Mouse (Mus musculus): ENCODE measurements at regions not wholly inside any gene's neighbourhood (a gene's known extent, or its start where the extent isn't known, plus 50 kb on each side); places are given as distances from the start of the nearest gene placed in this dataset.

DNA sequence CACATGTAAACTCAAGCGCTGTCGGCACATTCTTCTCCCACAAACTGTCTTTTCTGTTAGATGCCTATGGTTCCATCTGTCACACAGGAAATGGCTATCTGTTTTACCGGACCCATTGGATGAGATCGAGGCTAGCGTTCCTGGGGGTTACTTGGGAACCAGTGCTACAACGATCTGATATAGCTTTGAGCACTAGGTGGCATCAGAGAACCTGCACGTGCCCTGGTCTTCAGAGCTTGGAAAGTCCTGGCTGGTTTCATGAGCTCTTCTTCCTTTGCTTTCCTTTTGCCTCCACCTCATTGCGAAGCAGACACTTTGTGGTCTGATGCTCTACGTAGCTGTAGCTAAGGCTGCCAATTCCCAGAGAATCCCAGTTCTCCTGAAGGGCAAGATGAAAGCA lies 123.8 kb upstream of the Cyyr1 start:
- no peak overlapping the region for H3K4me2 ChIP-seq

DNA sequence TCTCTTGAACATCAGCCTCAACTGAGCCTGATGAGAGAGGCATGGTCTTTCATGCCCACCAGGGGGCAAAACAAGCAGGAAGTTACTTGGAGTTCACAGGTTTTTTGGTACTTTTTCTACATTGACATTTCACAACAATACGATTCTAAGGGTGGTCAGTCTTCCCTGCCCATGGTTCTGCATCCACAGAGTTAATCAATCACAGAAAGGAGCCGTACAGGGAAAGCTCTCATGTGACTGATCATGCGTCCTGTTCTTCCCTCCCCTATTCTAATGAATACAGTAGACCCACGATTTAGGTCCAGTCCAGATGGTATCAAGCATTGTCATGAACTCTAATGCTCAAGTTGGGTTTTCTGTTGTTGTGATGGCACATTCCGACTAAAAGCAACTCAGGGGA lies 115.6 kb upstream of the Cyyr1 start:
- no peak overlapping the region for H3K4me3 ChIP-seq (replicated peaks)
- no peaks in the 10 kb centered on the region for H3K9me3 ChIP-seq (replicated peaks)
- no peak overlapping the region for H3K27ac ChIP-seq
- WGBS: 64% methylated on average over 5 of the region's 5 CpGs
- no peak overlapping the region for H3K4me2 ChIP-seq
- no peaks in the 10 kb centered on the region for H3K27me3 ChIP-seq
- H3K9ac ChIP-seq: no peak overlapping the region
- H3K4me1 ChIP-seq: no peaks in the 10 kb centered on the region
- H3K36me3 ChIP-seq: no peaks in the 10 kb centered on the region
- 0 out of 2 replicates have a peak, but pooled peaks have one; percentile 46 for ATAC-seq (replicated peaks; ENCODE audit: low FRiP score)

More for the DNA sequence above, 123.8 kb upstream of the Cyyr1 start:
- Histone ChIP-seq H3K9ac (no peak overlapping the region), H3K9me3 (replicated peaks) (no peaks in the 10 kb centered on the region), H3K27ac (no peak overlapping the region), H3K36me3 (no peaks in the 10 kb centered on the region), H3K4me3 (replicated peaks) (no peak overlapping the region), H3K27me3 (no peaks in the 10 kb centered on the region), H3K4me1 (peaks cover 5% of the 10 kb centered on the region; the same call in 1 of the 2 replicates)
- 0 out of 2 replicates have a peak, but pooled peaks have one; percentile 54 for ATAC-seq (replicated peaks; ENCODE audit: low FRiP score)
- WGBS: 39% methylated on average over 9 of the region's 9 CpGs

DNA sequence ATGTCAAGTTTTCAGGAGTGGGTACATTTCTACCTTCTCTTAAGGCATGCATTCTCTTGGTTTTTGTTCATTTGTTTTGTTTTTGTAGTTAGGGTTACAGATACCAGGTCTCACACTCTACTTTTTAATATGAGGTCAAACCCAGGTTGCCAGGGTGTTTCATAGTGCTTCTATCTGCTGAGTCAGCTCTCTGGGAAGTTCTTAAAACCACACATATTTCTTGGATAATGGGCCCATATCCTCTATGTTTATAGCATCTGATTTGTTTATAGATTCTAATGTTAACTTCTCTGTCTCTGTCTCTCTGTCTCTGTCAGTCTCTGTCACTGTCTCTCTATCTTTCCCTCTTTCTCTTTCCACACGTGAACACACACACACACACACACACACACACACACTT lies 114.6 kb upstream of the Cyyr1 start:
- ATAC-seq (replicated peaks; ENCODE audit: low FRiP score): no peak
- 76% methylated on average over 1 of the region's 1 CpGs for WGBS
- H3K4me3 ChIP-seq (replicated peaks): no peak overlapping the region
- no peak overlapping the region for H3K9ac ChIP-seq
- no peaks in the 10 kb centered on the region for H3K36me3 ChIP-seq
- H3K27ac ChIP-seq: no peak overlapping the region
- no peaks in the 10 kb centered on the region for H3K4me1 ChIP-seq
- no peaks in the 10 kb centered on the region for H3K27me3 ChIP-seq
- no peak overlapping the region for H3K4me2 ChIP-seq
- H3K9me3 ChIP-seq (replicated peaks): no peaks in the 10 kb centered on the region

DNA sequence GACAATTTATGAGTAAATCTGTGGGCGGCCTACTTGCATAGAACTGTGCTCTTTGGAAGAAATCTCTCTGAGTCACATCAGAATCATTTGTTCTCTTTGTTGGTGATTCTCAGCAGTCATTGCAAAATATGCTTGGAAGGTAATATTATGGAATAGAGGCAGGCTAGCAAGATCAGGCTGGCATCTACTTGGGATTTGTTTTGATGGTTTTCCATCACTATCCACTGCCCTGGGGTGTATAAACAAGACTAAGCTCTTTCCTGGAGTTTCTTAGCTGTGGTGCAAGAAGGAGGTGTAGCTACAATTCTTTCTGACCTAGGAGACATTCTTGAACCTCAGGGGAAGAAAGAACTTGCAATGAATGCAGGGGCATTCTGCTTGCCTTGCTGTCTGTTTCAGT lies 96.3 kb upstream of the Cyyr1 start:
- no peak overlapping the region for H3K4me3 ChIP-seq (replicated peaks)
- no peak overlapping the region for H3K27ac ChIP-seq
- H3K4me2 ChIP-seq: no peak overlapping the region
- no peaks in the 10 kb centered on the region for H3K9me3 ChIP-seq (replicated peaks)
- H3K36me3 ChIP-seq: no peaks in the 10 kb centered on the region
- 91% methylated on average over 1 of the region's 1 CpGs for WGBS
- H3K4me1 ChIP-seq: no peaks in the 10 kb centered on the region
- H3K9ac ChIP-seq: no peak overlapping the region
- ATAC-seq (replicated peaks; ENCODE audit: low FRiP score): no peak
- H3K27me3 ChIP-seq: no peaks in the 10 kb centered on the region

DNA sequence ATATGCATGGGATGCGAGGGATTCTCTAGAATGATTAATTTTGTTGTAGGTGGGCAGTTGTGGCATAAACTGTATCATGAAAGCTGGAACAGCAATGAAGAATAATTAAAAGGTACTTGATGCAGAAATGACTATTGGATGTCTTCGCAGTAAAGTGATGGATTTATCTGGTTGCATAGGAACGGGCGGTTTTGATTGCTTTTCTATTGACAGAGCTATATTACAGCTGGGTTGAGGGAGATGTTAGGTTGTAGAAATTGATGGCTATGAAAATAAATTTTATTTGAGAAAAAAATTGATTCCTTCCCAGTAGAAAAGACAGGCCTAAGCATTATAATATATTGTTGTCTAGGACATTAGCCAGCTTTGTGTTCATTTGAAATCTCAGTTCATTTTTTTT lies 87.8 kb upstream of the Cyyr1 start:
- whole genome bisulfite sequencing: 82% methylated on average over 4 of the region's 4 CpGs
- no peak for ATAC-seq (replicated peaks; ENCODE audit: low FRiP score)
- Histone ChIP-seq H3K4me1 (no peaks in the 10 kb centered on the region), H3K4me3 (replicated peaks) (no peak overlapping the region), H3K9me3 (replicated peaks) (no peaks in the 10 kb centered on the region), H3K27ac (no peak overlapping the region), H3K36me3 (no peaks in the 10 kb centered on the region), H3K27me3 (no peaks in the 10 kb centered on the region), H3K9ac (no peak overlapping the region), H3K4me2 (no peak overlapping the region)

DNA sequence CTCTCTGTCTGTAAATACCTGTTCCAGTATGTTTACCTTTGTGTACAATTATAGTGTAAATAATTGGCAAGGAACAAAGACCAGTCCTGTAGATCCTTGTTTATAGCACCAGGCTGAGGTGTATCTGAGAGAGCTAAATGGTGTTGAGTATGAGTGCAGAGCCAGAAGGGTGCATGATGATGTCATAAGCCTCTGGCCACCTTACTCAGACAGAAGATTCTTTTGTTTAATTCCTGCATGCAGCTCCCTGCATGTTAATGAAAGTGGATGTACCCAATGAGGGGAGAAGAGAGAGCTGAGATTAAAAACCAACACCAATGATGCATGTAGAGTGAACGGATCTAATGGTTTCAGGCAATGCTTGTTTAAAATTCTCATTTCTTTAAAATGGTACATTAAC lies 83.9 kb upstream of the Cyyr1 start:
- Histone ChIP-seq H3K4me3 (replicated peaks) (no peak overlapping the region), H3K27me3 (no peaks in the 10 kb centered on the region), H3K4me2 (no peak overlapping the region), H3K9ac (no peak overlapping the region), H3K27ac (no peak overlapping the region), H3K4me1 (no peaks in the 10 kb centered on the region), H3K9me3 (replicated peaks) (no peaks in the 10 kb centered on the region), H3K36me3 (no peaks in the 10 kb centered on the region)
- WGBS: 56% methylated on average over 1 of the region's 1 CpGs
- no peak for ATAC-seq (replicated peaks; ENCODE audit: low FRiP score)

DNA sequence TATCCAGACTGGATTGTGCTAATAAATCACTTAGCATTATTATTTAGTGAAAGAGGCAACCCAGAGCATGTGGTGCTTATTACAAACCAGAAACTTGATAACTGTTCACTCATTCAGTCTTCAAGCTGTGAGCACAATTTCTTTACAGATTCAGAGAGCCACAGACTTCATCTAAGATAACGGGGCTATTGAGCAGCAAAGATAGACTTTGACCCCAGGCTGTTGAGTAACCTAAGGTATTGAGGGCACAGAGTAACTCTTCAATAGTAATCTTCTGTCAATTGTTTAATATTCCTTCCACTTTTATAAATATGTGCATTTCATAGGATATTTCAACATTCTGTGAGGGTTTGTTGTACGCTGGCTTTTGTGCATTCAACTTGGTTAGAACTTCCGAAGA lies 76.5 kb upstream of the Cyyr1 start:
- Histone ChIP-seq H3K4me2 (no peak overlapping the region), H3K27me3 (no peaks in the 10 kb centered on the region), H3K9me3 (replicated peaks) (no peaks in the 10 kb centered on the region), H3K4me3 (replicated peaks) (no peak overlapping the region), H3K9ac (no peak overlapping the region), H3K27ac (no peak overlapping the region), H3K36me3 (no peaks in the 10 kb centered on the region), H3K4me1 (no peaks in the 10 kb centered on the region)
- ATAC-seq (replicated peaks; ENCODE audit: low FRiP score): no peak
- WGBS: 89% methylated on average over 3 of the region's 3 CpGs

DNA sequence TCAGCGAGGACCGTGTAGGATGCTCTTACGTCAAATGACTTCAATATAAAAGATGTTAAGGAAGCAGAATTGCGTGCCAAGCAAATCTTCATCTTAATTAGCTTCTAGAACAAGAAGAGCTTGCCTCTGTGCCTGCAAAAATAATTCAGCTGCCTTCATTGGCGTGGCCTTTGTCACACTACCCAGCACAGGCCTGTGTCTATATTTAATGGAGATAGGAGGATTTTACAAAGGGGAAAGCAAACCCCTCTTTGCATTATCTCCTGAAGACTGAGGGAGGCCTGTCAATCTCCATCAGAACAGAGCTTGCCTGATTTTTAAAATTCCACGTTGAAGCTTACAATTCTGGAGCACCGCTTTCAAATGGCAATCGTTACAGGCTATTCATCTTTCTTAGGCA lies 71.3 kb upstream of the Cyyr1 start:
- Histone ChIP-seq H3K4me3 (replicated peaks) (no peak overlapping the region), H3K27me3 (no peaks in the 10 kb centered on the region), H3K9me3 (replicated peaks) (no peaks in the 10 kb centered on the region), H3K27ac (no peak overlapping the region), H3K4me1 (no peaks in the 10 kb centered on the region), H3K36me3 (no peaks in the 10 kb centered on the region), H3K9ac (no peak overlapping the region), H3K4me2 (no peak overlapping the region)
- ATAC-seq (replicated peaks; ENCODE audit: low FRiP score): no peak
- WGBS: 76% methylated on average over 8 of the region's 8 CpGs

DNA sequence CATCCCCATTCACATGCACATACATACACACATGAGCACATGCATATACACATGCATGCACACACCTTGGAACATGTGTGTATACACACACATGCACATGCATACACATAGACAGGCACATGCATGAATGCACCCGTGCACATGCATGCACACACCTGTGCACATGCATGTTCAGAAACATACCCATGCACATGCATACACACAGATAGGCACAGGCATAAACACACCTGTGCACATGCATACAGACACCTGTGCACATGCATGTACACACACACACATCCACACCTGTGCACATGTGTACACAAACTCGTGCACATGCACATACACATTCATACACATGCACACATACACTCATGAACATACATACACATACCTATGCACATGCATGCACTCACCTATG lies 50.9 kb upstream of the Cyyr1 start:
- Histone ChIP-seq H3K27ac (no peak overlapping the region), H3K9me3 (replicated peaks) (no peaks in the 10 kb centered on the region), H3K4me2 (no peak overlapping the region), H3K27me3 (no peaks in the 10 kb centered on the region), H3K36me3 (no peaks in the 10 kb centered on the region), H3K9ac (no peak overlapping the region), H3K4me3 (replicated peaks) (no peak overlapping the region), H3K4me1 (no peaks in the 10 kb centered on the region)
- 83% methylated on average over 2 of the region's 2 CpGs for WGBS
- ATAC-seq (replicated peaks; ENCODE audit: low FRiP score): no peak
